ENCODE assay signal across 9 mouse cellular contexts in genomic region chr12:35191698-35192425, GRCm38 (mm10).
A peak's percentile ranks its signal among the peaks of the same experiment; 100 is the strongest.
DNase-seq lines count a peak whose midpoint lies in the region; ATAC-seq and TF ChIP-seq lines count a peak whose summit lies in the region.
"Had no signal": no experiment of that assay in that cellular context is flagged by ENCODE, and none has a peak within 500 bp of the region (broad histone marks: within the 10 kb centered on the region; RNA-seq: fewer than 3 reads in every experiment).

No protein-coding gene starts in this region.

- TF ChIP-seq EP300 in lung, postnatal 0 days (IDR thresholded peaks at IDR 0.05), result no peak

- TF ChIP-seq CTCF in lung, postnatal 0 days (IDR thresholded peaks at IDR 0.05), result peak; percentile 79

- no peaks in the 10 kb centered on the region for H3K36me3 ChIP-seq in lung, postnatal 0 days (ENCODE audit: insufficient read depth, low read length)

- H3K4me2 ChIP-seq in lung, postnatal 0 days (replicated peaks; ENCODE audit: low read depth, low read length), result peak overlapping the region; percentile 32; the same call in 1 of the 2 replicates

- H3K9ac ChIP-seq in lung, postnatal 0 days (replicated peaks; ENCODE audit: low read depth), result no peak overlapping the region

- no peaks in the 10 kb centered on the region for H3K27me3 ChIP-seq in lung, postnatal 0 days (replicated peaks; ENCODE audit: insufficient read depth, low read length)

- peak; percentile 40 for DNase-seq in Muller cell, postnatal 12 days (ENCODE audit: inconsistent ontology term)
- peak; percentile 71 to 81 for DNase-seq in cerebellum, adult 18-20 months
- DNase-seq in forelimb bud, embryonic 11.5 days (ENCODE audit: low read depth, low spot score), result peak; percentile 87
- DNase-seq in layer of hippocampus, adult 18-20 months (ENCODE audit: low spot score in 2 of 2), result peak; percentile 54 to 89
- peak; percentile 82 for DNase-seq in lung, postnatal 0 days (ENCODE audit: low spot score)
- peak; percentile 87 for DNase-seq in retina, postnatal 1 day
- peak; percentile 87 for DNase-seq in thymus, postnatal 4 days

- H3K4me1 ChIP-seq in lung, postnatal 0 days (ENCODE audit: insufficient read depth, low read depth, low read length), result no peaks in the 10 kb centered on the region

- no peak overlapping the region for H3K27ac ChIP-seq in lung, postnatal 0 days (ENCODE audit: low read length)
- H3K27ac ChIP-seq: macrophage had no signal

- no peak overlapping the region for H3K4me3 ChIP-seq in lung, postnatal 0 days (ENCODE audit: low read depth, low read length)

- ATAC-seq in hematopoietic stem cell, adult 5-6 weeks (replicated peaks in 1 of 2; ENCODE audit: insufficient read depth in 1 of 2, low FRiP score in 2 of 2, low TSS enrichment in 1 of 2, low read depth in 1 of 2, poor library complexity in 2 of 2, severe bottlenecking in 2 of 2), result peak; percentile 56 to 62; a peak in 3 of 4 replicates
- peak; percentile 62 for ATAC-seq in lung, postnatal 0 days

- H3K9me3 ChIP-seq in lung, postnatal 0 days (ENCODE audit: low read length), result no peaks in the 10 kb centered on the region

- 42% methylated on average over 17 of the region's 17 CpGs for WGBS in lung, postnatal 0 days
